Mouse (Mus musculus) adrenal gland, adult 2 months (tissue): ENCODE results near the gene Olfr1290. TPM values are rescaled to one million over a fixed set of nuclear protein-coding genes. Genes with fewer than 3 reads are reported as not detected.

Experiments
- DNase-seq: peaks from one replicate; pipeline ENCODE4 v3.0.0; 2021
- long read RNA-seq: library from polyadenylated mRNA; stranded (forward); transcript quantifications from one replicate; pipeline ENCODE4 v2.0.0, GENCODE M21; 2021
- polyA plus RNA-seq: library from polyadenylated mRNA; depleted of rRNA; stranded (reverse); fragments of >200 nt; gene quantifications from 2 replicates; pipeline ENCODE4 v1.2.3, GENCODE M21; 2012; rRNA removed
- total RNA-seq, 2 experiments: library from RNA; stranded (reverse); gene quantifications; 2 replicates each; pipeline ENCODE4 v1.2.3; 2021

The Olfr1290 gene
- total RNA-seq (not detected), polyA plus RNA-seq (not detected in 2 replicates)
- long read RNA-seq: 0 reads

DNA sequence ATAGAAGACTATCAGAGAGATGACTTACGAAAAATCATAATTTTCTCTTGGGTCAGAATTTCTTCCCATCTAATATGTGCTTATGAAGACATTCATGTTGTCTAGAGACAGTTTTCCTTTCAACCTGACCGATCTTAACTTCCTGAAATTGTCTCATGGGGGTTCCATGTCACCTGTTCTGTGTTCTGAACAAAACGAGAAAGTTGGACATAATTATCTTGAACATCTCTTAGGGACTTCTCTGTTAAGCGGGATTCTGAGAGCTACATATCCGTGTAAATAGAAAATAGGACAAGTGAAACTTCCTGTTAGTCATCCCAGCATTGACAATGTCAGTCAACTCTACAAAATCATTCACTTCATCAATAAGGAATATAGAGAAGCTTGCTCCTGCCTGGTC is at the start of gene Olfr1290:
Gene Olfr1290, minus strand, starts transcription at position 101 of the 400 bp plus-strand sequence.
- no peak for DNase-seq

DNA sequence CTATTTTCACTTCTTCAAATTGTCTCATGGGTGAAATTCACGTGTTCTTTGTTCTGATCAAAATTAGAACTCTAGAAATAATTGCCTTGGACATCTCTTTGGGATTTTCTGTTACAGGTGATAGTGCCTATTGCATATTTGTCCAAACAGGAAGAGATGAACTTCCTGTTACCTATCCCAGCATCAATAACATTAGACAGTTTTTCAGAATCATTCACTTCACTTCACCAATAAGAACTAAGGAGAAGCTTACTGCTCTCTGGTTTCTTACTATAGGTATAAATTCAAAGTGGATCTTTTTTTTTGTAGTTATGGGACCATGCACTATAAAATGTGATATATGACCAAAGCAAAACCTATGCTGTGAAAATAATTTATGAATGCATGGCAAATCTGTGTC is 46.6 kb upstream of the Olfr1290 start, which contains the start of gene Olfr1294:
Gene Olfr1294, minus strand, starts transcription at position 101 of the 400 bp plus-strand sequence.
- DNase-seq: no peak

DNA sequence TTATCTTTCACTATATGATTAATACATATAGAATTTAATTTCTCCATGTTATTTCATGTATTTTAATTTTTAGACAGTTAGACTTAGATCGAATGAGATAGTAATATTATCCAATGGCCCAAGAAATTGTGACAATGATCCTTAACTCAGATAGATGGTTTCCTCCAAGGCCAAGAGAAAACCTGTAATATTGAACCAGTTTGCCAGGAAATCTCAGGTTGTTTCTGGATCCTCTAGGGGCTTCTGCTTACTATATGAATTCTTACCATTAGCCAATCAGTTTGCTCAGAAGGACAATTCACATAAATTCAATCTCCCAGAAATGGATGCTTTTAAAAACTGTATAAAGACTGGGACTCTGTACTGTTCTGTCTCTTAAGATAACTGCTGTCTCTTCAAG is 31.3 kb upstream of the Olfr1290 start, which contains the start of gene Olfr1293-ps:
Gene Olfr1293-ps, plus strand, starts transcription at position 301 of the 400 bp plus-strand sequence.
- DNase-seq: no peak

DNA sequence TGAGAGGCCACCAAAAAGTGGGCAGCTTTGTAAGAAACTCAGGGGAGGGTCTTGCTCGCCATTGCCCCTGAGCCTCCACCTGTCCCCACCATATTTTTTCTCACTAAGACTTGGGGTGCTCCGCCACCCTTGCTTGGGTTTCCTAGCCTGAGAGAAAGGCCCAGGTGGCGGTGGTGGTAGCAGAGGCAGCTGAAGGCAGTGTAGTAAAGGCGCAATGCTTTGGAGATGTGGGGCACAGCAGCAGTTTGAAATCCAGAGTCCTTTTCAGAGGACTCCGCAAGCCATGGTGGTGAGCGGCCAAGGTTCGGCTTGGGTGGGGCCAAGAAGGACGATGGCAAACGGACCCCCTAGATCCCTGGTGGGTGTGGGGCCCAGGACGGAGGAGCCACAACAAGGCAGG is 23.8 kb upstream of the Olfr1290 start:
- no peak for DNase-seq

DNA sequence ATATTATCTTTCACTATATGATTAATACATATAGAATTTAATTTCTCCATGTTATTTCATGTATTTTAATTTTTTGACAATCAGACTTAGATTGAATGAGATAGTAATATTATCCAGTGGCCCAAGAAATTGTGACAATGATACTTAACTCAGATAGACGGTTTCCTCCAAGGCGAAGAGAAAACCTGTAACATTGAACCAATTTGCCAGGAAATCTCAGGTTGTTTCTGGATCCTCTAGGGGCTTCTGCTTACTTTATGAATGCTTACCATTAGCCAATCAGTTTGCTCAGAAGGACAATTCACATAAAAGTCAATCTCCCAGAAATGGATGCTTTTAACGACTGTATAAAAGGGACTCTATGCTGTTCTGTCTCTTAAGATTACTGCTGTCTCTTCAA is 3.3 kb upstream of the Olfr1290 start, which contains the start of gene Olfr1291-ps1:
Gene Olfr1291-ps1, plus strand, starts transcription at position 301 of the 400 bp plus-strand sequence.
- no peak for DNase-seq

DNA sequence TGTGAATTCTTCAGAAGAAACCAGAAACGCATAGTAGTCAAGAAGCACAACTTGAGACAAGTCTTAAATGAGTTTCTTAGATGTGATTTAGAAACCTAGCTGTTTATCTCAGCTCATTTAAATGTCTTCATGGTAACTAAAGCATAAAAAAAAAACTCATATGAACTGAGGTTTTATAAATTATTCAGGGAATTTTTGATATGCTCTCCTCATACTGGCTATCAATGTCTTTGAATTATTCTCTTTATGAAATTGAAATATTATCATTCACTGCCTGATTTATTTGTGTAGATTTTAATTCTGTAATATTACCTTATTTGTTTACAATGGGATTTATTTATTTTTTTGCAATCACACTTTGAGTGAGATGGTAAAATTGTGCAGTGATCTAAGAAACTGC is 13.1 kb downstream of the Olfr1290 start, which contains the start of gene Olfr1289:
Gene Olfr1289, plus strand, starts transcription at position 301 of the 400 bp plus-strand sequence.
- DNase-seq: no peak

DNA sequence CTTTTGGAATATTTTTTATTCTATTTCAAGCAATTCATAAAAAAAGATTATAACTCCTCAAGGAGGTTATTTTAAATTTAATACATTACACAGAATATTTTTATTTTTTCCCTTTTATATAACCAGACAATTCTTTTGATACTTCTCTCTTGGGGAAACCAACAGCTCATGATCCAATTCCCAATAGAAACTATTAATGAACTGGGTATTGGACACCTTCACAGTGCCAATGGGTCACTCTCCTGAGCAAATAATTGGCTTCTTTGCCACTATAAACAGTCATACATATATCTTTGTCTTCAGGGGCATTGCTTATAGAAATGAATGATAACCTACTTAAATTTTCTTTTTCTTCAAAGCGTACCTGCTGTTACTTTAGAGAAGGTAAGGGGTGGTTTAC is 19.8 kb downstream of the Olfr1290 start, which contains the start of gene Olfr1288:
Gene Olfr1288, plus strand, starts transcription at position 301 of the 400 bp plus-strand sequence.
- no peak for DNase-seq

DNA sequence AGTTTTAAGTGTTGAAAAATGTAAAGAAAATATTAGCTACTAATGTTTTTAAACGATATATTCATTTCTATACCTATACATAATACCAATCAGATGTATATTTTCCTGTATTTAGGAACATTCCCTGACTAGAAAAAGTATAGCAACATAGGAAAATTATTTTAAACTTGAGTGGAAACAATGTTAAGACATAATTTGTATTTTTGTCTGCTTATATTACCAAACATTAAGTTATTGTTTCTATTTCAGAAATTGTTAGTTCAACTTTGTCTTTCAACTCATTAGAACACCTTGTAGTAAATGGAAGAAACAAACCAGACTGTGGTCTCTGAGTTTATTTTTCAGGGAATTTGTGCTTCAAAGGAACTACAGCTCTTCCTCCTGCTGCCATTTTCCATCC is 44.8 kb downstream of the Olfr1290 start, which contains the start of gene Olfr1287:
Gene Olfr1287, plus strand, starts transcription at position 301 of the 400 bp plus-strand sequence.
- no peak for DNase-seq

Other genes with a start within 250 kb of the Olfr1290 start
- gene Olfr1276, start 239.3 kb downstream of the Olfr1290 start, total RNA-seq: not detected
- not detected in 2 replicates for gene Olfr1276, start 239.3 kb downstream of the Olfr1290 start, polyA plus RNA-seq
- gene Olfr1277, start 219.7 kb downstream of the Olfr1290 start, total RNA-seq: not detected
- gene Olfr1277, start 219.7 kb downstream of the Olfr1290 start, polyA plus RNA-seq: not detected in 2 replicates
- not detected for gene Olfr1278, start 203.7 kb downstream of the Olfr1290 start, total RNA-seq
- gene Olfr1278, start 203.7 kb downstream of the Olfr1290 start, polyA plus RNA-seq: not detected in 2 replicates
- gene Olfr1279, start 193.2 kb downstream of the Olfr1290 start, total RNA-seq: not detected
- not detected in 2 replicates for gene Olfr1279, start 193.2 kb downstream of the Olfr1290 start, polyA plus RNA-seq
- gene Olfr1280, start 179.8 kb downstream of the Olfr1290 start, total RNA-seq: not detected
- not detected in 2 replicates for gene Olfr1280, start 179.8 kb downstream of the Olfr1290 start, polyA plus RNA-seq
- not detected for gene Olfr1281, start 167.3 kb downstream of the Olfr1290 start, total RNA-seq
- gene Olfr1281, start 167.3 kb downstream of the Olfr1290 start, polyA plus RNA-seq: not detected in 2 replicates
- not detected for gene Olfr1282, start 157.8 kb downstream of the Olfr1290 start, total RNA-seq
- gene Olfr1282, start 157.8 kb downstream of the Olfr1290 start, polyA plus RNA-seq: not detected in 2 replicates
- not detected for gene Olfr1283, start 127.0 kb downstream of the Olfr1290 start, total RNA-seq
- gene Olfr1283, start 127.0 kb downstream of the Olfr1290 start, polyA plus RNA-seq: not detected in 2 replicates
- gene Olfr1284, start 118.3 kb downstream of the Olfr1290 start, total RNA-seq: not detected
- not detected in 2 replicates for gene Olfr1284, start 118.3 kb downstream of the Olfr1290 start, polyA plus RNA-seq
- gene Olfr1286, start 70.7 kb downstream of the Olfr1290 start, total RNA-seq: not detected
- gene Olfr1286, start 70.7 kb downstream of the Olfr1290 start, polyA plus RNA-seq: not detected in 2 replicates
- not detected for gene Olfr1287, start 44.7 kb downstream of the Olfr1290 start, total RNA-seq
- not detected in 2 replicates for gene Olfr1287, start 44.7 kb downstream of the Olfr1290 start, polyA plus RNA-seq
- gene Olfr1288, start 19.7 kb downstream of the Olfr1290 start, total RNA-seq: not detected
- gene Olfr1288, start 19.7 kb downstream of the Olfr1290 start, polyA plus RNA-seq: not detected in 2 replicates
- not detected for gene Olfr1289, start 13.0 kb downstream of the Olfr1290 start, total RNA-seq
- gene Olfr1289, start 13.0 kb downstream of the Olfr1290 start, polyA plus RNA-seq: not detected in 2 replicates
- gene Olfr1291-ps1, start 3.4 kb upstream of the Olfr1290 start, total RNA-seq: not detected
- gene Olfr1291-ps1, start 3.4 kb upstream of the Olfr1290 start, polyA plus RNA-seq: not detected in 2 replicates
- gene Olfr1293-ps, start 31.4 kb upstream of the Olfr1290 start, total RNA-seq: not detected
- not detected in 2 replicates for gene Olfr1293-ps, start 31.4 kb upstream of the Olfr1290 start, polyA plus RNA-seq
- gene Olfr1294, start 46.5 kb upstream of the Olfr1290 start, total RNA-seq: not detected
- not detected in 2 replicates for gene Olfr1294, start 46.5 kb upstream of the Olfr1290 start, polyA plus RNA-seq
- gene Olfr1295, start 75.9 kb upstream of the Olfr1290 start, total RNA-seq: not detected
- gene Olfr1295, start 75.9 kb upstream of the Olfr1290 start, polyA plus RNA-seq: not detected in 2 replicates
- not detected for gene Olfr1297, start 132.7 kb upstream of the Olfr1290 start, total RNA-seq
- not detected in 2 replicates for gene Olfr1297, start 132.7 kb upstream of the Olfr1290 start, polyA plus RNA-seq
- not detected for gene Olfr1298, start 155.4 kb upstream of the Olfr1290 start, total RNA-seq
- gene Olfr1298, start 155.4 kb upstream of the Olfr1290 start, polyA plus RNA-seq: not detected in 2 replicates
- gene Olfr1299, start 167.6 kb upstream of the Olfr1290 start, total RNA-seq: not detected
- gene Olfr1299, start 167.6 kb upstream of the Olfr1290 start, polyA plus RNA-seq: not detected in 2 replicates